Mouse (Mus musculus) cortical plate, adult 2 months (tissue): Measurements from ENCODE around the gene Gm2564.
"Not testable (repeated sequence)": the region's sequence is repeated elsewhere in the genome, so short reads cannot be mapped to it uniquely, and the experiment has no call there.

Source experiments
- CTCF ChIP-seq: fragments of 200-500 bp; IDR thresholded peaks from 2 replicates; pipeline ENCODE4 v1.5.1; 2011; ENCODE audit warnings: mild to moderate bottlenecking, control low read depth, low read length; ENCODE audit not compliant: insufficient read depth; ENCODE audit errors: extremely low read depth
- POLR2A ChIP-seq: fragments of 200-500 bp; IDR thresholded peaks from 2 replicates; pipeline ENCODE4 v1.6.1; 2011; ENCODE audit warnings: mild to moderate bottlenecking, low read length, control low read depth; ENCODE audit not compliant: insufficient read depth; ENCODE audit errors: extremely low read depth

DNA sequence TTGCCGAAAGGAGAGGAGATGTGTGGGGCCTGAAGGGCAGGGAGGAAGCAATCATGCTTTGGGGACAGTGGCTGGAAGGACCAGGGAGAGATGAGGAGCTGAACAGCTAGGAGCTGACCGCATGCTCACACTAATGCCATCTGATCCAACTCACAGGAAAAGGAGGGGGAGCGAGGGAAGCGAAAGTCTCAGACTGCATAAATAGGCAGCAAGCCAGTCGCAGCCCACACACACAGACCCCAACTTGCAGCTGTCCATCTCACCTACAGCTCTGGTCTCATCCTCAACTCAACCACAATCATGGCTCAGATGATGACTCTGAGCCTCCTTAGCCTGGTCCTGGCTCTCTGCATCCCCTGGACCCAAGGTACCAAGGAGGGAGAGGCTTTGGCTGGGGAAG is 17.6 kb upstream of the Gm2564 start, which contains the start of gene Gm10591:
- TF ChIP-seq CTCF, POLR2A: not testable (repeated sequence)
